Mouse (Mus musculus): ENCODE data around the gene Leo1.

GRCm38 (mm10) chr9:75409852-75410378, 31.4 kb upstream of the Leo1 start, which contains the start of gene Mapk6:
- TF ChIP-seq CTCF (IDR thresholded peaks at IDR 0.05; ENCODE audit: control insufficient read depth, insufficient read depth, low read length) (no peak), POLR2A (IDR thresholded peaks at IDR 0.05; ENCODE audit: borderline replicate concordance, control insufficient read depth, low read depth, low read length) (peak; percentile 75; the same call in 1 of the 2 replicates)

Data from bone marrow, adult 2 months (tissue).